Mouse (Mus musculus) midbrain, embryonic 14.5 days (tissue): ENCODE results near the gene Fmod. TPM values are rescaled to one million over a fixed set of nuclear protein-coding genes. Genes with fewer than 3 reads are reported as not detected.

Source experiments
- ATAC-seq: fragments of 200-750 bp; cut with Nextera tagmentation; 2 replicates; pipeline ENCODE4 v1.8.0; 2017; ENCODE audit warnings: moderate number of reproducible peaks, moderate library complexity; ENCODE audit not compliant: low FRiP score, low TSS enrichment
- DNase-seq: peaks from one replicate; pipeline ENCODE4 v3.0.0-alpha.2; 2015
- H3K27ac ChIP-seq: fragments of 300-500 bp; sonication (generic); replicated peaks from 2 replicates; pipeline ENCODE4 v1.5.1; 2014; ENCODE audit warnings: mild to moderate bottlenecking, low read depth, low read length, moderate library complexity
- H3K27me3 ChIP-seq: fragments of 300-500 bp; sonication (generic); 2 replicates; pipeline ENCODE4 v1.6.1; 2014; ENCODE audit warnings: low read length, control low read depth, mixed read lengths; ENCODE audit not compliant: control insufficient read depth, insufficient read depth
- H3K36me3 ChIP-seq: fragments of 300-500 bp; sonication (generic); 2 replicates; pipeline ENCODE4 v1.6.1; 2014; ENCODE audit warnings: low read length, control low read depth; ENCODE audit not compliant: control insufficient read depth, insufficient read depth
- H3K4me1 ChIP-seq: fragments of 300-500 bp; sonication (generic); 2 replicates; pipeline ENCODE4 v1.6.1; 2014; ENCODE audit warnings: mild to moderate bottlenecking, antibody characterized with exemption, low read length, control low read depth; ENCODE audit not compliant: control insufficient read depth, insufficient read depth
- H3K4me2 ChIP-seq: fragments of 300-500 bp; sonication (generic); 2 replicates; pipeline ENCODE4 v1.6.1; 2014; ENCODE audit warnings: mild to moderate bottlenecking, low read length, moderate library complexity
- H3K4me3 ChIP-seq: fragments of 300-500 bp; sonication (generic); replicated peaks from 2 replicates; pipeline ENCODE4 v1.5.1; 2014; ENCODE audit warnings: low read depth, low read length
- H3K9ac ChIP-seq: fragments of 300-500 bp; sonication (generic); replicated peaks from 2 replicates; pipeline ENCODE4 v1.6.1; 2014; ENCODE audit warnings: mild to moderate bottlenecking, low read length, moderate library complexity
- H3K9me3 ChIP-seq: fragments of 300-500 bp; sonication (generic); 2 replicates; pipeline ENCODE4 v1.6.1; 2016; ENCODE audit warnings: low read length, control low read depth, mixed read lengths; ENCODE audit not compliant: control insufficient read depth
- WGBS: fragments of 180-500 bp; shearing (Covaris S2); extraction: QIAGEN DNeasy Blood & Tissue Kit; methylation state at CpG from one replicate; pipeline ENCODE4 v1.1.7; 2014; 5-methylcytosine and 5-hydroxymethylcytosine counted together
- polyA plus RNA-seq: library from polyadenylated mRNA; unstranded; fragments of >200 nt; fragmentation: Nextera tagmentation; extraction: Ambion mirVana; gene quantifications from 2 replicates; pipeline ENCODE4 v1.2.1, GENCODE M21; 2014

The Fmod gene
- polyA plus RNA-seq, 1 experiment from 2014 or later: 6.4 TPM

DNA sequence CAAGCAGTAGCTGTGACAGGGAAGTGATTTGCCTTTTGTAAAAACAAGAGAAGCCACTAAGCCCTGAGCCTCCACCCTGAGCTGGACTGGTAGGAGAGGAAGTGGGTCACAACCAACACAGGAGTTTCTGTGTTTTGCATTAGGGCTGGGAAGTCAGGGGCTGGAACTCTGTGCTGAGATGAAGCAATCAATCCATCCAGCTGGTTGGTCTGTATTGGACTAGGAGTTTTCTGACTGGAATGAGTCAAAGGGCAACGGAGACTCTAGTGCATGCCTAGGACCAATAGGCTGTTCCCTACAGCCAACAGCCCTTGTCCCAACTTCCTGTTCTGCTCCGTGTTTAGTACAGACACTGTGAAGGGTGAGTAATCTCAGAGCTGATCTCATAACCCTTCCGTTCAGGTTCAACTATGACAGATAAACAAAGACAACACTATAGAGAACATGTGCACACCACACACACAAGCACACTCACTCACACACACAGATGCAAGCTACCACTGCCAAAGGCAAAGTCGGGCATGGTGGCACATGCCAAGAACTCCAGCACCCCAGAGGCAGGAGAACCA is 28.3 kb downstream of the Fmod start:
- Histone ChIP-seq H3K27me3 (no peaks in the 10 kb centered on the region), H3K4me3 (no peak overlapping the region), H3K36me3 (no peaks in the 10 kb centered on the region), H3K4me2 (no peak overlapping the region), H3K4me1 (peaks cover 60% of the 10 kb centered on the region), H3K9ac (no peak overlapping the region), H3K9me3 (no peaks in the 10 kb centered on the region), H3K27ac (peak overlapping the region; percentile 94)
- WGBS: 62% methylated on average over 4 of the region's 4 CpGs
- DNase-seq: no peak
- ATAC-seq: no peak

DNA sequence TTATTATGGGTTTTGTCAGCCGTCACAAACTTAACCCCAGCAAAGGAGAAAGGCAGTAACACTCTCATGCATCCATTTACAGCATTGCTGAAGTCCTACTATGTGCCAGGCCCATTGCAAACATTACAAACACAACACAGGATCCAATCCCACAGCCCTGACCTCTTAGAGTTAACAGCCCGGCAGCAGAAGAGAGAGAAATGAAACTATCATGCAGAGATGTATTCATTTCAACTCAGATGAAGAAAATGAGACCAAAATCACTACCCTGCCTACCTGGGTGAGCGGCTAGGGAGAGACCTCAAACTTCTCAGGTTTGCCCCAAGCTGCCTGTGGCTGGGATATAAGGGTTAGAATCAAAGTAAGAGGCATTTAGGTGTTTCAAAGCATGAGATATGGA is 29.5 kb downstream of the Fmod start:
- no peaks in the 10 kb centered on the region for H3K36me3 ChIP-seq
- 47% methylated on average over 3 of the region's 3 CpGs for WGBS
- H3K9me3 ChIP-seq: no peaks in the 10 kb centered on the region
- DNase-seq (no peak), ATAC-seq (no peak)
- peaks cover 56% of the 10 kb centered on the region for H3K4me1 ChIP-seq
- H3K4me2 ChIP-seq: 0 out of 2 replicates have a peak overlapping the region, but pooled peaks have one; percentile 21
- H3K9ac ChIP-seq: no peak overlapping the region
- no peak overlapping the region for H3K4me3 ChIP-seq
- no peaks in the 10 kb centered on the region for H3K27me3 ChIP-seq
- peak overlapping the region; percentile 66 for H3K27ac ChIP-seq

GRCm38 (mm10) chr1:134067143-134067619 is 30.1 kb downstream of the Fmod start:
- Histone ChIP-seq H3K36me3 (no peaks in the 10 kb centered on the region), H3K4me1 (peaks cover 51% of the 10 kb centered on the region), H3K4me2 (peak overlapping the region; percentile 21; the same call in 1 of the 2 replicates), H3K9ac (no peak overlapping the region), H3K9me3 (no peaks in the 10 kb centered on the region), H3K27me3 (no peaks in the 10 kb centered on the region), H3K4me3 (no peak overlapping the region), H3K27ac (peak overlapping the region; percentile 66; the same call in 1 of the 2 replicates)
- 3% methylated on average over 8 of the region's 8 CpGs for WGBS
- peak; percentile 65 for DNase-seq
- no peak for ATAC-seq

DNA sequence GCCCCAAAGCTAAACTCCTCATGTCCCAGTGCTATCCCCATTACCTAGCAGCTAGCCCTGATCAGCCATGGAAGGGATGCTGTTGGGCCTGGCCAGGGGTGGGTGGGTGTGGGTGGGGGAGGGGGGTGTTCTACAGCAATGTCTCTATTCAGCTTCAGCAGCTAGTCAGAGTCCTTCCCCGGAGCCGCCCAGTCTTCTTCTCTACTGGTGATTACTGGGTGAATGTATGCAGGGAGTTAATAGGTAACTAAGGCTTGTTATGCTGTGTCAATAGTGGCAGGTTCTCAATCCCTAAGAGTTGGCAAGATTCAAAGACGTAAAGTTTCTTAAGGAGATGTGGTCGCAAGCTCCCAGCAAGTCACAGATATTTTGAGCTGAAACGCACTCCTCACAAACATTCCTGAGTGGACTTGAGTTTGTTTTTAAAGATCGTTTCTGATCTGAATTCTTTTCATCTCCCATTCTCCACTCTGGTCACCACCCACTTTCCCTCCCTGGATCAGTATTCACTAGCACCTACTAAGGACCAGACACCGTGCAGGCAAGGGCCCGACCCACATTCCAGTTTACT is 33.1 kb downstream of the Fmod start:
- H3K4me3 ChIP-seq: no peak overlapping the region
- no peak for ATAC-seq
- no peak overlapping the region for H3K9ac ChIP-seq
- H3K4me1 ChIP-seq: peaks cover 39% of the 10 kb centered on the region
- DNase-seq: no peak
- WGBS: 64% methylated on average over 8 of the region's 8 CpGs
- H3K27me3 ChIP-seq: no peaks in the 10 kb centered on the region
- no peaks in the 10 kb centered on the region for H3K9me3 ChIP-seq
- no peak overlapping the region; the same call in none of the 2 replicates for H3K27ac ChIP-seq
- no peak overlapping the region for H3K4me2 ChIP-seq
- H3K36me3 ChIP-seq: no peaks in the 10 kb centered on the region

- Histone ChIP-seq H3K9me3 (no peaks in the 10 kb centered on the region), H3K4me2 (no peak overlapping the region), H3K36me3 (no peaks in the 10 kb centered on the region; the same call in 1 of the 2 replicates), H3K4me1 (peaks cover 38% of the 10 kb centered on the region), H3K27ac (peak overlapping the region; percentile 65), H3K9ac (no peak overlapping the region), H3K27me3 (no peaks in the 10 kb centered on the region), H3K4me3 (no peak overlapping the region)
- ATAC-seq: 0 out of 2 replicates have a peak, but pooled peaks have one; percentile 6
- DNase-seq: no peak
- 21% methylated on average over 10 of the region's 10 CpGs for WGBS
Measured at GRCm38 (mm10) chr1:134071411-134072018, 34.5 kb downstream of the Fmod start.

DNA sequence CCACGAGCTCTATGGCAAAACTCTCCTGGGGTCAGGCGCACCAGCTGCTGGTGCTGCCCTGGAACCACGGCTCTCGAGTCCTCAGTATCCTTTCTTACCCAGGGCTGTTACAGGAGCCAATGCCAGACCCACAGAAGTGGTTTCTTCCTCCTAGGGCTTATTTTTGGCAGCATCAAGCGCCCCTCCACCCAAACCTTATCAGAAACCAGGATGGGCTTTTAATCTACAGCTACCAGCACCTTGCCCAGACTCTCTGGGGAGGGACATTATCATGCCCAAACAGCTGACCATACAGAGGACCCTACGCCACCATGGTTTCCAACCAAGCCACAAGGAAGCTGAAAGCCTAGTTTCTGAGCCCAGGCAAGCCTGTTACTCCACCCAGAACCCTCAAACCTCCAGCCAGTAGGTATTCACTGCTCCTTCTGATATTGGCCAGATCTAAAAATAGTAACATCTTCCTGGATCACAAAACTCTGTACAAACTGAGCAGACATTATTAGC is 36.1 kb downstream of the Fmod start:
- Histone ChIP-seq H3K36me3 (no peaks in the 10 kb centered on the region; the same call in 1 of the 2 replicates), H3K4me1 (peaks cover 44% of the 10 kb centered on the region), H3K27ac (peak overlapping the region; percentile 26; the same call in 1 of the 2 replicates), H3K4me3 (no peak overlapping the region), H3K27me3 (no peaks in the 10 kb centered on the region), H3K9me3 (no peaks in the 10 kb centered on the region), H3K9ac (no peak overlapping the region), H3K4me2 (no peak overlapping the region)
- ATAC-seq (no peak), DNase-seq (no peak)
- WGBS: 64% methylated on average over 6 of the region's 6 CpGs

GRCm38 (mm10) chr1:134073658-134074057 is 36.6 kb downstream of the Fmod start:
- no peaks in the 10 kb centered on the region for H3K9me3 ChIP-seq
- no peak overlapping the region for H3K27ac ChIP-seq
- H3K36me3 ChIP-seq: no peaks in the 10 kb centered on the region; the same call in 1 of the 2 replicates
- DNase-seq (no peak), ATAC-seq (no peak)
- H3K4me2 ChIP-seq: no peak overlapping the region
- no peak overlapping the region for H3K4me3 ChIP-seq
- 98% methylated on average over 1 of the region's 1 CpGs for WGBS
- H3K4me1 ChIP-seq: peaks cover 49% of the 10 kb centered on the region
- no peak overlapping the region for H3K9ac ChIP-seq
- H3K27me3 ChIP-seq: no peaks in the 10 kb centered on the region

DNA sequence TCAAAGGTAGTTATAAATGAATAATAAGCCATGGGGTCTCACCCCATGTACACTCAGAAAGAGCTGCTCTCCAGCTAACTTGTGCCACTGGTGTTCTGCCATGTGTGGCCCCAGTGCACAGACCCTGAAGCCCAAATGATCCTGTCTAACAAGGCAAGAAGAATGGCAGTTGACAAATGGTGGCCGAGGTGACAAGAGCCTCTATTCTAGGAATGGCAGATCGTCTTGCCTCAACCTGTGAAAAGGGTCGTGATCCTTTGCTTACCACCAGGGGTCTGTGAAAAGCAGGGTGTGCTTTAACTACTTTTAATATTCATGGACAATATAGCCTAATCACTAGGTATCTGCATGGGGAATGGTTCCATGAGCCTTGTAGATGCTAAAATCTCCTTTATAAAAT is 37.1 kb downstream of the Fmod start:
- ATAC-seq (no peak), DNase-seq (no peak)
- WGBS: 30% methylated on average over 3 of the region's 3 CpGs
- no peak overlapping the region for H3K9ac ChIP-seq
- H3K9me3 ChIP-seq: no peaks in the 10 kb centered on the region
- no peak overlapping the region for H3K27ac ChIP-seq
- no peaks in the 10 kb centered on the region; the same call in 1 of the 2 replicates for H3K36me3 ChIP-seq
- no peaks in the 10 kb centered on the region for H3K27me3 ChIP-seq
- peaks cover 49% of the 10 kb centered on the region for H3K4me1 ChIP-seq
- no peak overlapping the region for H3K4me3 ChIP-seq
- H3K4me2 ChIP-seq: peak overlapping the region; percentile 69; the same call in 1 of the 2 replicates
